Mouse (Mus musculus) layer of hippocampus, adult 9-10 months (tissue): ENCODE results near the gene Tmem25.

ENCODE experiments used
- DNase-seq: peaks from one replicate; pipeline ENCODE4 v3.0.0; 2022; ENCODE audit warnings: low spot score

The Tmem25 gene

GRCm38 (mm10) chr9:44799102-44799957 is at the start of gene Tmem25:
Tmem25 (minus strand) TSS chr9:44799307.
- DNase-seq, result peak; percentile 52

GRCm38 (mm10) chr9:44847446-44847845 is 48.3 kb upstream of the Tmem25 start:
- DNase-seq, result no peak

DNA sequence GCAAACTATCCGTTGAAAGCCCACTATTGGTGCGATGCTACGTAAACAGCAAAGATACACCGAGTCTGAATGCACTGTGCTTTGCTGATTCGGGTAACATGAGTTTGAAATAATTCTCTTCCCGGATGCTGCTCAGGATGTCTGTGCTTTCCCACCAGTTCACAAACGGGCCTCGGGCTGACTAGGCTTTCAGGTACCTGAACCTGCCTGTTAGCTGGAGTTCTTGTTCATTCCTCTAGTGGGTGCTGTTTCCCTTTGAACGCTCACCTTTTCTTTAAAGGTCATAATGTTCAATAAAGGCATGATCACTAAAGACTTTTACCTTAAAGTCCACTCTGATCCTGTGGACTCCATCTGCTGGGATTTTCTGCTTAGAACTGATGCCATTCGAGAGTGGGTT is 42.1 kb upstream of the Tmem25 start:
- DNase-seq, result no peak

DNA sequence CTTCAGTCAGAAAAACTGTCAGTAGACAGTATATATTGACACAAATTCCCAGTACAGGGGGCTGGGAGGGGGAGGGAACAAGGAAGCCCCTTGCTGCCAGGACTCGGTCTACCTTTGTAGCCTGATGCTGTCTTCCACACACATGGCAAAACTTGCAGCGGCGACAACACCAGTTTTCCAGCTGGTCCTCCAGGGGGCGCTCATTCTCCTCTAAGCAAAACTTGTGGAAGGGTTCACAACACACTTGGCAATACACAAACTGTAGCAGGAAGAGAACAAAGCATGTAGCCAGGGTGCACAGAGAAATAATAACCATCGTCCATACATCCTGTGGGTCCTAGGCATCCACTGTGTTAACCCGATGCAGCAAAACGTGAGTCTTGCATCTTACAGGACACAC is 37.3 kb upstream of the Tmem25 start:
- DNase-seq, result peak; percentile 71

DNA sequence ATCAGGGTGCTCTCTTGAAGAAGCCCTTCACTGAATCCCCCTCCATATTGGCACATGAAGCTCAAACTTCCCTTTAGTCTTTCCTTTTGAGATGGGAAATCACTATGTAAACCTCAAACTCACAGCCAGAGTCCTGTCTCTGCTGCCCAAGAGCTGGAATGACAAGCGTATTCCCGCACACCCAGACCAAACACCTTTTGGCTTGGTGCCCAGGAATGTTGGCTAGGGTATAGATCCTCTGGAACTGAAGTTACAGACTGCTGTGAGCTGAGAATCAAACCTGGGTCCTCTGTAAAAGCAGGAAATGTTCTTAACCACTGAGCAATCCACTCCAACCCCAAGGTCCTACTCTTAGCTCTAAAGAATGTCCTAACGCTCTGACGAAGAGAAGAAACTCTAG is 33.2 kb upstream of the Tmem25 start:
- no peak for DNase-seq

DNA sequence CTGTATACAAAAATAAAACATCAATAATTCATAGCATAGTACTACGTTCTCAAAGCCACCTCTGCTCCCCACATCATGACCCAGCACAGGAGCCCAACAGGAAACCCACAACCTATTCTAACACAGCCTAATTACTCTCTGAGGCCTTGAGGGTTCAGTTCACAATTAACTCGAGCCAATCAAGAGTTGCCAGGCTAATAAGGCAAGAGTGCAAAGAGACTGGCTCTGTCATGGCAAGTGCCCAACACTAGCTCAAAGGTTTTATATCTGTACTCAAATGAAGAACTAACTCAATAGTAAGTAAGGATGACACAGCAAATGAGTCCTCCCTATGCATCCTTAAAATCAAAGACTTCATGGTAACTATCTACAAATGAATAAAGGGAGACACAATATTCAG is 31.4 kb upstream of the Tmem25 start:
- no peak for DNase-seq

GRCm38 (mm10) chr9:44828944-44829343 is 29.8 kb upstream of the Tmem25 start:
- no peak for DNase-seq

- no peak for DNase-seq
These were observed 27.6 kb upstream of the Tmem25 start for GRCm38 (mm10) chr9:44826660-44827059.

- DNase-seq, result no peak
These were observed 21.1 kb upstream of the Tmem25 start for GRCm38 (mm10) chr9:44819920-44820827.

GRCm38 (mm10) chr9:44817522-44817921 is 18.4 kb upstream of the Tmem25 start:
- DNase-seq, result no peak

GRCm38 (mm10) chr9:44814179-44814578 is 15.1 kb upstream of the Tmem25 start:
- DNase-seq, result no peak

GRCm38 (mm10) chr9:44810316-44810715 is 11.2 kb upstream of the Tmem25 start:
- DNase-seq, result no peak

GRCm38 (mm10) chr9:44807778-44808177 is 8.7 kb upstream of the Tmem25 start:
- no peak for DNase-seq

DNA sequence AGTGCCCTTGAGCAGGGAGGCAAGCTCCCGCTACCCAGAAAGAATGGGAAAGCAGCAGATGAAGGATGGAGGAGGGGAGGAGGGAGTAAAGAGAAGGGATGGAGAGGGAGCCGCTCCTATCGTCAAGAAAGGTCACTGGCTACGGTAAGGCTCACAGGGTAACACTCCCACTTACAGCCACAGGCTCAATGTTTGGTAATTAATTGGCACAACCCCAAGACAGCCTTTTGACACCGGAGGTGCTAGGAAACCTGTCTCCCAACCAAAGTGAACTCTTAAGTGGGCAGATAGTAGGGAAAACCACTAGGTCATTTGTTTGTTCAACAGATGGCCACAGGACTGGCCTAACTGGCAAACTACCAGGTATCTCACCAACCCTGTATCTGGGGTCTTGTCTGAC is 8.0 kb upstream of the Tmem25 start:
- no peak for DNase-seq

DNA sequence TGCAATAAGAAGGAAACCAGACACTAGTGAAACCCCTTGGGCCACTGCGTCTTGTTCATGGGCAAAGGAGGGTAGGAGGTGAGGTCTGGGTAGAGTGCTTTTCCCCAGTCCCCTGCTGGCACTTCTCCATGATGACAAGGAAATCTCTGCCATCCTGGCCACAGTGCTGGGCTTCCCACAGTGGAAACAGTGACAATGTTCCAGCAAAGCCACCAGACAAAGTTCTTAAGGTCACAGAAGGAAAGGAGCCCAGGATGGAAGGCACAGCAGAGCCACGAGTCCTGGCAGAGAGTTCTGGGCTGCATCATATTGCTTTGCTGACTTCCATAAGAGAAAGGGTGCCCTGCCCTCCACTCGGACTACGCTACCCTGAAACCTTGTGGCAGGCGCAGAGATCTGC is 6.4 kb upstream of the Tmem25 start:
- DNase-seq, result no peak

DNA sequence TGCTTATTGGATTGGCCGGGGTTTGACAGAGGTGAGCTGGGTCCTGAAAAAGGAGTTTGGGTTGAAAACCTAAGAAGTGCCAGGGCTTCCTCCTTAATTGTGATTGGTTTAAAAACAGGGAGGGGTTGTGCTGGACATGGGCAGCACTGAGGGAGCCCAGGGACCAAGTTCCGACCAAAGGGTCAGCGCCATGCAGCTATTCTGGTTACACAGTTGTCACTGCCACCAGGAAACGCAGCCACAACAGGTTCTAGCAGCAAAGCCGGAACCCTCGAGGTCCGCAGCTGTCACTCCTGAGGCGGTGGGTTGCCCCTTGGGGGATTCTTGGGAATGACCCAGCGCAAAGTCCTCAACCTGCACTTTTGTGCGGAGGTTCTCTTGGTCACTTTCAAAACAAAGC is 5.6 kb upstream of the Tmem25 start:
- DNase-seq, result no peak

- DNase-seq, result no peak
These were observed 3.8 kb upstream of the Tmem25 start, which contains the start of gene Ttc36 for GRCm38 (mm10) chr9:44802808-44803450. Ttc36 (minus strand) TSS chr9:44803072.

DNA sequence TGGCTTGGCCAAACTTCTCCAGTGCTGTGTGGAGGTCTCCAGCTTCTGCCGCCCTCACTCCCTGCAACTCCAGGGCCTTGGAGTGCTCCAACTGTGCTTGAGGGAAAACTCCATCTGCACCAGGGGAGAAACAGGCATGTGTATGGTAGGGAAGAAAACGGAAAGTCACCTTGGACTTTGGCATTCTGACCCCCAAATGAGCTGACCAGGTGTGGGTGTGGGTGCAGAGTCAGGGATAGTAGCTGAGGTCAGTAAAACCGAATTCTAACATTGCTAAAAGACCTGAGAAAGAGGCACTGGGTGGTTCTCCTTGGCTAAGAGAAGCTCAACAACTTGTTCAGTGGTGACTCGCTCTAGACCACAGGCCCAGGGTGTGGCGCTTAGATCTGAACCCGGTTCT is 2.6 kb upstream of the Tmem25 start:
- DNase-seq, result no peak

DNA sequence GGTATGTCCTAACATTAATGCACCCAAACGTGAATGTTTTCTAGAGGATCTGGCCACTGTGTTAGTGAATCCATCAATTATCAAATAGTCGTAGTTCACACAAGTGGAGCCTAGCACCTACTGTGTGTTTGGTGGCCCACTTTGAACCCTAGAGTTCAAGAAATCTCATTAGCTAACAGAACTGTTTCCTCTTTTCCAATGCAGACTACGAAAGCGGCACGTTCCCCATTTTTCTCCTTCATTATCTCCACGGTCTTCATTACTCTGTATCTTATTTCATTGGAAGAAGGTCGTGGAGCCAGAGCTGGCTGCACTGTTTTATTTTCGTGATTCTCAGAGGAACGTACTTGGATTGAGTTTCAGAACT is 834 bp upstream of the Tmem25 start:
- DNase-seq, result no peak

GRCm38 (mm10) chr9:44798298-44798697 is 809 bp downstream of the Tmem25 start:
- DNase-seq, result no peak

DNA sequence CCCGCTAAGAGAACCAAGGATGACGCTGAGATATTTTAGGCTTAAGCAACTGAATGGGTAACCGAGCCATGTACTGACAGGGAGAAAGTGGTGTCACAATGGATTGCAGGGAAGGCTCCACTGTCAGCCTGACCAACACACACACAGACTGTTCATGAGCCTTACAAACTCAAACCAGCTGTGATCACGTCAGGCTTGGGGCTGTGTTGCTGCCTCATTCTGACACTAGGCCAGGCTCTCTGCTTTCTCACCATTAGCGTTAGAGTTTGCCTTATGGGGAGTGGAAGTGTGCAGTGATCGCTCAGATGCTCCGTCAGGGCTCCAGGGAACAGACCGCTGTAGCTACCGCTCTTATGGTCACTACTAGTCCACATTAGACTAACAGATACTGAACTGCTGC is 6.3 kb downstream of the Tmem25 start:
- DNase-seq, result no peak
